Mouse (Mus musculus) hindbrain, embryonic 15.5 days (tissue): Measurements from ENCODE around the gene Mertk. TPM values are rescaled to one million over a fixed set of nuclear protein-coding genes. Genes with fewer than 3 reads are reported as not detected.

Source experiments
- ATAC-seq: fragments of 200-750 bp; cut with Nextera tagmentation; 2 replicates; pipeline ENCODE4 v1.8.0; 2017; ENCODE audit warnings: low read depth, moderate number of reproducible peaks, moderate TSS enrichment; ENCODE audit not compliant: low FRiP score
- H3K27ac ChIP-seq: fragments of 300-500 bp; sonication (generic); replicated peaks from 2 replicates; pipeline ENCODE4 v1.5.1; 2015; ENCODE audit warnings: mild to moderate bottlenecking, inconsistent platforms
- H3K27me3 ChIP-seq: fragments of 300-500 bp; sonication (generic); 2 replicates; pipeline ENCODE4 v1.6.1; 2015; ENCODE audit warnings: control low read depth, inconsistent platforms
- H3K36me3 ChIP-seq: fragments of 300-500 bp; sonication (generic); 2 replicates; pipeline ENCODE4 v1.6.1; 2015; ENCODE audit warnings: control low read depth, inconsistent platforms
- H3K4me1 ChIP-seq: fragments of 300-500 bp; sonication (generic); replicated peaks from 2 replicates; pipeline ENCODE4 v1.6.1; 2015; ENCODE audit warnings: control low read depth, inconsistent platforms
- H3K4me2 ChIP-seq: fragments of 300-500 bp; sonication (generic); 2 replicates; pipeline ENCODE4 v1.6.1; 2015; ENCODE audit warnings: moderate library complexity, mild to moderate bottlenecking, inconsistent platforms
- H3K4me3 ChIP-seq: fragments of 300-500 bp; sonication (generic); 2 replicates; pipeline ENCODE4 v1.5.1; 2015; ENCODE audit warnings: mild to moderate bottlenecking, inconsistent platforms
- H3K9ac ChIP-seq: fragments of 300-500 bp; sonication (generic); 2 replicates; pipeline ENCODE4 v1.6.1; 2015; ENCODE audit warnings: inconsistent platforms
- H3K9me3 ChIP-seq: fragments of 300-500 bp; sonication (generic); 2 replicates; pipeline ENCODE4 v1.6.1; 2016; ENCODE audit warnings: control low read depth, inconsistent platforms
- WGBS: fragments of 180-500 bp; shearing (Covaris S2); methylation state at CpG from one replicate; pipeline ENCODE4 v1.1.7; 2015; 5-methylcytosine and 5-hydroxymethylcytosine counted together
- polyA plus RNA-seq: library from polyadenylated mRNA; unstranded; fragments of >200 nt; fragmentation: Nextera tagmentation; extraction: Ambion mirVana; gene quantifications from 2 replicates; pipeline ENCODE4 v1.2.1, GENCODE M21; 2015

Mertk gene
- polyA plus RNA-seq, 1 experiment from 2014 or later: 2.5 TPM

DNA sequence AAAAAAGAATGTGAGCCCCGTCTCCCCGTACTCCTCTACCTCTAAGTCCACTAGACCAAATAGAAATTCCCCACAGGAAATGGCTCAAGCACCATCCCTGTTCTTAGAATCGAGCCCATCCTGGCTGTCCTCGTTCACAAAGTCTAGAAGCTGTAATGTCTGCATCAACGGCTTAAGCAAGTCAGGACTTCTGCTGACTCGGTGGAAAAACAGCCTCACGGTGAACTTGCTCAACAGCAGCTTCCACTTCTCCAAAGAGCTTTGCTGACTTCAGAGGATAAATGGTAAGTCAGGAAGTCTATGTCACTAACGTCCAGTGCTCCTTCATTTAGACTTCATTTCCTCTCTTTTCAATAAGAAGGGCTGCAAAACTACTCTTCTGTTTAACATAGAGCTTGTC, 107.8 kb downstream of the Mertk start:
- no peak overlapping the region for H3K4me3 ChIP-seq
- no peaks in the 10 kb centered on the region for H3K9me3 ChIP-seq
- ATAC-seq: no peak
- WGBS: 81% methylated on average over 8 of the region's 8 CpGs
- H3K9ac ChIP-seq: no peak overlapping the region
- H3K4me2 ChIP-seq: no peak overlapping the region
- no peaks in the 10 kb centered on the region for H3K4me1 ChIP-seq
- no peaks in the 10 kb centered on the region for H3K27me3 ChIP-seq
- H3K27ac ChIP-seq: no peak overlapping the region
- H3K36me3 ChIP-seq: no peaks in the 10 kb centered on the region

GRCm38 (mm10) chr2:128812761-128813160, 114.0 kb downstream of the Mertk start:
- WGBS: 28% methylated on average over 2 of the region's 2 CpGs
- no peak for ATAC-seq
- no peak overlapping the region for H3K9ac ChIP-seq
- H3K27ac ChIP-seq: no peak overlapping the region
- H3K4me2 ChIP-seq: no peak overlapping the region
- no peaks in the 10 kb centered on the region for H3K9me3 ChIP-seq
- no peaks in the 10 kb centered on the region for H3K36me3 ChIP-seq
- H3K4me1 ChIP-seq: peaks cover 4% of the 10 kb centered on the region
- no peak overlapping the region for H3K4me3 ChIP-seq
- no peaks in the 10 kb centered on the region for H3K27me3 ChIP-seq

- ATAC-seq: no peak
- Histone ChIP-seq H3K27ac (no peak overlapping the region), H3K27me3 (no peaks in the 10 kb centered on the region), H3K4me2 (no peak overlapping the region), H3K4me3 (no peak overlapping the region), H3K9ac (no peak overlapping the region), H3K36me3 (no peaks in the 10 kb centered on the region), H3K9me3 (no peaks in the 10 kb centered on the region), H3K4me1 (peaks cover 21% of the 10 kb centered on the region)
- WGBS: 71% methylated on average over 1 of the region's 1 CpGs
Observed at GRCm38 (mm10) chr2:128816311-128816710, 117.6 kb downstream of the Mertk start.

DNA sequence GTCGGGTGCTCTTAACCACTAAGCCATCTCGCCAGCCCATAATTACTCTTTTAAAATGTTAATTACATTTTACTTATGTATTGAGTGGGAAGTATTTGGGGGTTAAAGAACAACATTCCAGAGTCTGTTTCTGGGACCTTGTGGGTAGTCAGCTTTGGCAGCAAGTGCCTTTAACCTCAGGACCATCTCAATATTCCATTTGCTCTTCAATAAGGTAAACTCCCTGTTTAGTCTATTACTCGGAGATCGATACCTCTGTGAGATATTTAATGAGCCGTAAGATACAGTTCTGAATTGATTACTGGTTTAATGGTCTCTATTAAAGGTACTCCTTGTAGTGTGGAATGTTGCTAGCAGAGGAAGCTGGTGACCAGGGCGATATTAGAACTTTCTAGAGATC, 118.2 kb downstream of the Mertk start:
- no peaks in the 10 kb centered on the region for H3K9me3 ChIP-seq
- peak overlapping the region; percentile 73 for H3K4me3 ChIP-seq
- H3K4me1 ChIP-seq: peaks cover 21% of the 10 kb centered on the region
- peak overlapping the region; percentile 83 for H3K4me2 ChIP-seq
- 35% methylated on average over 6 of the region's 6 CpGs for WGBS
- no peak for ATAC-seq
- H3K36me3 ChIP-seq: no peaks in the 10 kb centered on the region
- H3K27me3 ChIP-seq: no peaks in the 10 kb centered on the region
- 0 out of 2 replicates have a peak overlapping the region, but pooled peaks have one; percentile 47 for H3K9ac ChIP-seq
- peak overlapping the region; percentile 92; the same call in 1 of the 2 replicates for H3K27ac ChIP-seq

DNA sequence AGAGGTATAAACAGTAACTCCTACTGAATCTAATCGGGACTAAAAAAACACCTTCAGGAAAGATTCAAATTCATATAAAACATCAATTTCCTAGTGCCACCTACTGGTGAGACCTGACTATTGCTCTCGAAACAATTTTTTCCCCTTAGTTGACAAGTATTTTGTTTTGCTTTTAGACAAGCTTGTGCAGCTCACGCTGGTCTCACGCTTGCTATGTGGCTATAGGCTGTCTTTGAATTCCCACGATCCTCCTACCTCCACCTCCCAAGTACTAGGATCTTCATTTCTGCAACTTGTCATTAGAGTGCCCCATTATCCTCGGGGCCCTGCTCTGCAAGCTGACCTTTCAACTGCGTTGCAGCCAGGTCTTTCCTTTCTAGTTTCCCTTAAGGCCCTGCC, 118.6 kb downstream of the Mertk start:
- Histone ChIP-seq H3K4me2 (peak overlapping the region; percentile 83), H3K9me3 (no peaks in the 10 kb centered on the region), H3K4me3 (peak overlapping the region; percentile 73), H3K27me3 (no peaks in the 10 kb centered on the region), H3K36me3 (no peaks in the 10 kb centered on the region), H3K9ac (peak overlapping the region; percentile 47), H3K27ac (peak overlapping the region; percentile 92), H3K4me1 (peaks cover 21% of the 10 kb centered on the region)
- WGBS: 0% methylated on average over 7 of the region's 7 CpGs
- peak; percentile 63 for ATAC-seq

DNA sequence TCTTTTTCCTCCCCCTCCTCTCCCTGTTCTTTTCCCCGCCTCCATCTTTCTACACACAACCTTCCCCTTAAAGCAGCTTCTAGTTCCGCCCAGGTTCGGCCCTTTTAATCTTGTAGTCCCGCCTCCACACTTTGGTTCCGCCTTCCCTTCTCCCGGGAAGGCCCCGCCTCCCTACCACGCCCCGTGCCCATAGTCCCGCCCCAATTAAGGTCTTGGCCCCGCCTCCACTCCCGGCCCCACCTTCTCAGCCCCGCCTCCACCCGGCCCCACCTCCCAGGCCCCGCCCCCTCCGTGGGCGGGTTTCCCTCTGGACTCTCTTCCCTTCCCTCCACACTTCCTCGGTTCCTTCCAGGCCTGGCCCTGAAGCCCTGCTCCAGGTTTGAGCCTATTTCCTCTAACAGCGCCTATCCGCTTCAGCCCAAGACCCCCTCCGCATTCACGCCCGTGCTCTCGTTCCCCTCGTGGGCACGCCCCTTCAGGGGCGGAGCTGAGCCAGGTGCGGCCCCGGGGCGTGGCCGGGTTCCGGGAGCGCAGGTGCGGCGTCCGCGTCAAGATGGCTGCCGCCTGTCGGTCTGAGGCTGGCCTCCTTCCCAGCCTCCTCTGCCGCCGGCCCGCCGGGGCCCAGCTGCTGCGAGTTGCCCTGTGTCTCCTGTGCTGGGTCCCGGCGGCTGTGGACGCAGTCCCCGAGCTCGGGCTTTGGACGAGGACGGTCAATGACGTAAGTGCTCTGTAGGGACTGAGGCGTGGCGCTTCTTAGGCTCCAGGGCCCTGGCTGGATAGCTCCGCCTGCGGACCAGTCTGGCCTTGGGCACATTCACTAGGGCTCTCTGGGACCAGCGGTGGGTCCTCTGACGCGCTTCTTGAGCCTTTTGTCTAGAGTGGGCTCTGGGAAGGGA, 119.3 kb downstream of the Mertk start, which contains the start of gene Tmem87b:
TSS of gene Tmem87b (plus strand) at position 333 of the 896 bp plus-strand sequence.
- H3K4me1 ChIP-seq: peaks cover 21% of the 10 kb centered on the region
- peak within 1 kb of the TSS; percentile 92 for H3K27ac ChIP-seq
- no peaks in the 10 kb centered on the region for H3K27me3 ChIP-seq
- H3K36me3 ChIP-seq: no peaks in the 10 kb centered on the region
- H3K4me3 ChIP-seq: peak within 1 kb of the TSS; percentile 73
- peak; percentile 95 for ATAC-seq
- WGBS: under 1% methylated on average over 57 of the region's 59 CpGs
- H3K9ac ChIP-seq: peak within 1 kb of the TSS; percentile 83
- H3K9me3 ChIP-seq: no peaks in the 10 kb centered on the region
- H3K4me2 ChIP-seq: peak within 1 kb of the TSS; percentile 83

- ATAC-seq: no peak
- Histone ChIP-seq H3K36me3 (peaks cover 5% of the 10 kb centered on the region; the same call in 1 of the 2 replicates), H3K4me2 (peak overlapping the region; percentile 83), H3K4me1 (peaks cover 21% of the 10 kb centered on the region), H3K9ac (peak overlapping the region; percentile 83), H3K27me3 (no peaks in the 10 kb centered on the region), H3K9me3 (no peaks in the 10 kb centered on the region), H3K27ac (peak overlapping the region; percentile 92), H3K4me3 (peak overlapping the region; percentile 73)
- WGBS: 14% methylated on average over 14 of the region's 14 CpGs
Observed at GRCm38 (mm10) chr2:128818956-128819643, 120.3 kb downstream of the Mertk start.

DNA sequence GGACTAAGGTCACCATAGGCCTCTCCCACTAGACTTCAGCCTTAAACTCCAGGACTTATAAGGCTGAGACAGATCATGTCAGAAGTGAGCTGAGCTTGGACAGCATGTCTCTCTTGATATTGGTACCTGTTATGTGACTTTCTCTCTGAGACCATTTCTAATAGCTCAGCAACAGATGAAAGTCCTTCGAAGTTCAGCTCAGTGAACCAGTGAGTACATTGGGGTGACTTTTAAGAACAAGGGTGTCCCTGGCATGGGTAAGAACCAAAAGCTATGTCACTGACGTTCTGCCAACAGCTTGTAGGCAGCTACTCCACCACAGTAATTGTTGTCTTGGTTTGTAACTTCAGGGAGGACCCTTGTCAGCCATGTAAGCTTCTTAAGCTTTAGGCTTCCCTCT, 121.9 kb downstream of the Mertk start:
- no peak overlapping the region for H3K4me3 ChIP-seq
- no peaks in the 10 kb centered on the region for H3K27me3 ChIP-seq
- WGBS: 95% methylated on average over 2 of the region's 2 CpGs
- ATAC-seq: no peak
- H3K4me2 ChIP-seq: no peak overlapping the region
- H3K36me3 ChIP-seq: peaks cover 8% of the 10 kb centered on the region; the same call in 1 of the 2 replicates
- no peak overlapping the region for H3K9ac ChIP-seq
- H3K9me3 ChIP-seq: no peaks in the 10 kb centered on the region
- H3K27ac ChIP-seq: no peak overlapping the region
- peaks cover 21% of the 10 kb centered on the region for H3K4me1 ChIP-seq

GRCm38 (mm10) chr2:128823893-128824292, 125.1 kb downstream of the Mertk start:
- Histone ChIP-seq H3K4me3 (no peak overlapping the region), H3K4me2 (no peak overlapping the region), H3K9me3 (no peaks in the 10 kb centered on the region), H3K36me3 (peaks cover 32% of the 10 kb centered on the region), H3K27ac (no peak overlapping the region), H3K9ac (no peak overlapping the region), H3K27me3 (no peaks in the 10 kb centered on the region), H3K4me1 (peaks cover 15% of the 10 kb centered on the region)
- no peak for ATAC-seq
- 90% methylated on average over 5 of the region's 5 CpGs for WGBS

- peaks cover 65% of the 10 kb centered on the region for H3K36me3 ChIP-seq
- no peak for ATAC-seq
Observed at GRCm38 (mm10) chr2:128827787-128828186, 129.0 kb downstream of the Mertk start.

DNA sequence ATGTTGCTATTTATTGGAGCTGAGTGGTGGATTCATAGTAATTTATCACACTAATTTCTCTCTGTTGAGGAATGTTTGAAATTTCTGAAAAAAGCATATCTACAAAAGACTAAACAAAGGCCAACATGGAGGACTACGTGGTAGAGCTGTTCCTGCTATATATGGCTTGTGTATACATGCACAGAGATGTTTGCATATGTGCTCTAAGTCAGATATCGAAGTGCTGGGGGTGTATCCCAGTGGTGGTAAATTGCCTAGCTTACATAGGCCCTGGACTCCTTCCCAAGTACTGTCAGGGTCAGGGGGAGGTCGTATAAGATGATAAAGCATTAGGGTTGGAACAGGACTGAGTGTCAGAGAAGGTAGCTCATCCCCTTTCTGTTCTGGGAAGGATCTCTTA, 133.9 kb downstream of the Mertk start:
- no peaks in the 10 kb centered on the region for H3K27me3 ChIP-seq
- H3K27ac ChIP-seq: no peak overlapping the region
- no peak for ATAC-seq
- no peak overlapping the region for H3K4me2 ChIP-seq
- no peak overlapping the region for H3K4me3 ChIP-seq
- H3K9ac ChIP-seq: no peak overlapping the region
- no peaks in the 10 kb centered on the region for H3K9me3 ChIP-seq
- no peaks in the 10 kb centered on the region for H3K4me1 ChIP-seq
- WGBS: 82% methylated on average over 3 of the region's 3 CpGs
- H3K36me3 ChIP-seq: peaks cover 86% of the 10 kb centered on the region

More at GRCm38 (mm10) chr2:128827787-128828186, 129.0 kb downstream of the Mertk start:
- Histone ChIP-seq H3K27me3 (no peaks in the 10 kb centered on the region), H3K27ac (no peak overlapping the region), H3K4me1 (no peaks in the 10 kb centered on the region), H3K9me3 (no peaks in the 10 kb centered on the region), H3K4me3 (no peak overlapping the region), H3K4me2 (no peak overlapping the region), H3K9ac (no peak overlapping the region)
- WGBS: 97% methylated on average over 1 of the region's 1 CpGs

DNA sequence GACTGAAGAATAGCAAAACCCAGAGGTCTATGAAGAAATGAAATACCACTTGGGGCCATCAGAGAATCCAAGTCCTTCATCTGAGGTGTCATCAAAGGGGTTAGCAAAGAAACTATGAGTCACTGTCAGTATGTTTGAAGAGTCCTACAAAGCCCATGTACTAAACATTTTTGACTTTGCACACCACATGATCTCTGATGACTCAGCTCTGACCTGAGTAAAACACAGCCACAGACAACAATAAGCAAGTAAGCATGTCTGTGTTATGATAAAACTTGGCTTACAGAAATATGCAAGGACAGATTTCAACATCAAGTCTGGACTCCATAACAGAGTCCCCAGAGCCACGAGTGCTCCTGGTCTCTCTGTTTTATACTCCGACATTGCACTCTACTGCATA, 134.3 kb downstream of the Mertk start:
- no peak for ATAC-seq
- Histone ChIP-seq H3K4me2 (no peak overlapping the region), H3K4me1 (no peaks in the 10 kb centered on the region), H3K27ac (no peak overlapping the region), H3K9me3 (no peaks in the 10 kb centered on the region), H3K27me3 (no peaks in the 10 kb centered on the region), H3K4me3 (no peak overlapping the region), H3K9ac (no peak overlapping the region), H3K36me3 (peaks cover 87% of the 10 kb centered on the region)
- WGBS: 97% methylated on average over 2 of the region's 2 CpGs
